Mouse (Mus musculus): ENCODE results near the gene Krt12. TPM values are rescaled to one million over a fixed set of nuclear protein-coding genes. Genes with fewer than 3 reads are reported as not detected.

Krt12 gene
- polyA plus RNA-seq, 1 experiment from 2014 or later, result not detected

DNA sequence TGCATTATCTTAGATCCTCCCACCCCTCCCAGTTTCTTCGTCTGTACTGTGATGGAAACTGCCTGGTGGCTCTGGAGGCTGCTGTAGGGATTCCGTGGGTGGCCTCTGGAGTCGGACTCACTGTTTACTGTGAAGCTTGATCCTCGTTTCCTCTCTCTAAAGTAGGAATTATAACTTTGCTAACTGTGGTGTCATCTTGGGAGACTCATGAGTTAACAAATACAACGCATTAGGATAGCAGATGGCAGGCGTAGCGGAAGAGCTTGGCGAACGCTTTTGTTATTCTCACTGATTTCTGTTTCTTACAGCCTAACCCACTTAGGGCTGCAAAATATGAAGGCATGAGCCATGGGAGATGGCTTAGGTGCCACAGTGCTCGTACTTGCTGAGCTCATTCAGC, 29.6 kb downstream of the Krt12 start:
- 81% methylated on average over 10 of the region's 10 CpGs for WGBS
- no peaks in the 10 kb centered on the region for H3K4me1 ChIP-seq
- H3K9me3 ChIP-seq, result no peaks in the 10 kb centered on the region
- H3K27me3 ChIP-seq (ENCODE audit: insufficient read depth, poor library complexity, severe bottlenecking), result no peaks in the 10 kb centered on the region
- no peak overlapping the region for H3K27ac ChIP-seq
- 0 out of 2 replicates have a peak, but pooled peaks cover under 1% of the 10 kb centered on the region for H3K36me3 ChIP-seq
- H3K4me3 ChIP-seq, result no peak overlapping the region
- DNase-seq (ENCODE audit: low spot score), result no peak

GRCm38 (mm10) chr11:99391375-99391774, 30.7 kb downstream of the Krt12 start:
- Histone ChIP-seq H3K36me3 (0 out of 2 replicates have a peak, but pooled peaks cover 2% of the 10 kb centered on the region), H3K4me1 (no peaks in the 10 kb centered on the region), H3K4me3 (no peak overlapping the region), H3K27ac (no peak overlapping the region), H3K27me3 (ENCODE audit: insufficient read depth, poor library complexity, severe bottlenecking) (no peaks in the 10 kb centered on the region), H3K9me3 (no peaks in the 10 kb centered on the region)
- whole genome bisulfite sequencing, result 74% methylated on average over 6 of the region's 6 CpGs
- peak; percentile 54 for DNase-seq (ENCODE audit: low spot score)

GRCm38 (mm10) chr11:99390866-99391265, 31.2 kb downstream of the Krt12 start:
- whole genome bisulfite sequencing, result 73% methylated on average over 7 of the region's 7 CpGs
- Histone ChIP-seq H3K27ac (no peak overlapping the region), H3K4me3 (no peak overlapping the region), H3K4me1 (no peaks in the 10 kb centered on the region), H3K36me3 (0 out of 2 replicates have a peak, but pooled peaks cover 2% of the 10 kb centered on the region), H3K27me3 (ENCODE audit: insufficient read depth, poor library complexity, severe bottlenecking) (no peaks in the 10 kb centered on the region), H3K9me3 (no peaks in the 10 kb centered on the region)
- no peak for DNase-seq (ENCODE audit: low spot score)

- Histone ChIP-seq H3K27ac (no peak within 1 kb of the TSS), H3K27me3 (ENCODE audit: insufficient read depth, poor library complexity, severe bottlenecking) (peaks cover 3% of the 10 kb centered on the region; the same call in 1 of the 2 replicates), H3K36me3 (0 out of 2 replicates have a peak, but pooled peaks cover 2% of the 10 kb centered on the region), H3K4me3 (no peak within 1 kb of the TSS), H3K4me1 (no peaks in the 10 kb centered on the region), H3K9me3 (no peaks in the 10 kb centered on the region)
- WGBS, result 67% methylated on average over 4 of the region's 4 CpGs
- DNase-seq (ENCODE audit: low spot score), result no peak
Observed at GRCm38 (mm10) chr11:99389264-99389663, 32.8 kb downstream of the Krt12 start, which contains the start of gene Krt10. Gene Krt10, minus strand, starts transcription at chr11:99389364.

DNA sequence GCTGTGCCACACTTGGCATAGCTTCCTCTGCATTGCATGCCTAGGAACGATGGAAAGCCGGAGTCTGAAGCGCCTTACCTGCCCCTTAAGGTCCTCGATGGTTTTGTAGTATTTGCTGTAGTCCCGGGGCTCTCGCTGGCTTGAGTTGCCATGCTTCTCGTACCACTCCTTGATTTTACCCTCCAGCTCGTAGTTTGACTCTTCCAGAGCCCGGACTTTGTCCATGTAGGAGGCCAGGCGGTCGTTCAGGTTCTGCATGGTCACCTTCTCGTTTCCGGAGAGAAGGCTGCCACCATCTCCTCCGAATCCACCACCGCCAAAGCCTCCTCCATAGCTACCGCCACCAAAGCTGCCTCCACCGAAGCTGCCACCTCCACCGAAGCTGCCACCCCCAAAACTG, 33.4 kb downstream of the Krt12 start:
- no peak for DNase-seq (ENCODE audit: low spot score)
- Histone ChIP-seq H3K4me1 (no peaks in the 10 kb centered on the region), H3K36me3 (0 out of 2 replicates have a peak, but pooled peaks cover 2% of the 10 kb centered on the region), H3K27ac (no peak overlapping the region), H3K27me3 (ENCODE audit: insufficient read depth, poor library complexity, severe bottlenecking) (peaks cover 8% of the 10 kb centered on the region; the same call in 1 of the 2 replicates), H3K9me3 (no peaks in the 10 kb centered on the region), H3K4me3 (no peak overlapping the region)
- WGBS, result 88% methylated on average over 18 of the region's 18 CpGs

GRCm38 (mm10) chr11:99385813-99386721, 36.0 kb downstream of the Krt12 start:
- Histone ChIP-seq H3K9me3 (no peaks in the 10 kb centered on the region), H3K27me3 (ENCODE audit: insufficient read depth, poor library complexity, severe bottlenecking) (peaks cover 30% of the 10 kb centered on the region), H3K4me3 (peak overlapping the region; percentile 68), H3K36me3 (0 out of 2 replicates have a peak, but pooled peaks cover 2% of the 10 kb centered on the region), H3K27ac (peak overlapping the region; percentile 93), H3K4me1 (no peaks in the 10 kb centered on the region)
- peak; percentile 91 for DNase-seq (ENCODE audit: low spot score)
- WGBS, result 3% methylated on average over 71 of the region's 71 CpGs

DNA sequence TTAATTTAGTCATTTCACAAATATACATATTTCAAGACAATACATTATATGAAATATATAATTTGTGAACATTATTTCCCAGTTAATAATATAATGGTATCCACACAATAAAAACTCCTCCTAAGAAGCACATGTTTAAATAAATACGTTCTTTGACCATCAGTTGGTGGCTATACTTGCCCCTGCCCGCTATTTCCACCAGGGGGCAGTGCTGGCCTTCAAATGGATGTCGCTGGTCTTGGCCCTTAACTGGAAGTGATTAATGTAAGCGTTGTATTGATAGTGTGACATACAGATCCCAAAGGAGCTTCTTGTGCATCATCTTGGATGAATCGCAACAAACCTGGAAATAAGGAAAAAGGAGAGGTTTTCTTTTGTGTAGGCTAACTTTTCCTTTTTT, 42.5 kb downstream of the Krt12 start:
- Histone ChIP-seq H3K36me3 (no peaks in the 10 kb centered on the region), H3K4me1 (no peaks in the 10 kb centered on the region), H3K9me3 (no peaks in the 10 kb centered on the region), H3K4me3 (no peak overlapping the region), H3K27ac (no peak overlapping the region), H3K27me3 (ENCODE audit: insufficient read depth, poor library complexity, severe bottlenecking) (peaks cover 30% of the 10 kb centered on the region)
- no peak for DNase-seq (ENCODE audit: low spot score)
- 17% methylated on average over 5 of the region's 5 CpGs for WGBS

- H3K27ac ChIP-seq, result no peak within 1 kb of the TSS
- 81% methylated on average over 13 of the region's 13 CpGs for WGBS
- no peak within 1 kb of the TSS for H3K4me3 ChIP-seq
- H3K27me3 ChIP-seq (ENCODE audit: insufficient read depth, poor library complexity, severe bottlenecking), result no peaks in the 10 kb centered on the region
- no peak for DNase-seq (ENCODE audit: low spot score)
- no peaks in the 10 kb centered on the region for H3K9me3 ChIP-seq
- no peaks in the 10 kb centered on the region for H3K36me3 ChIP-seq
- H3K4me1 ChIP-seq, result no peaks in the 10 kb centered on the region
Observed at GRCm38 (mm10) chr11:99374803-99375202, 47.3 kb downstream of the Krt12 start, which contains the start of gene Krt28. Gene Krt28, minus strand, starts transcription at chr11:99374903.

DNA sequence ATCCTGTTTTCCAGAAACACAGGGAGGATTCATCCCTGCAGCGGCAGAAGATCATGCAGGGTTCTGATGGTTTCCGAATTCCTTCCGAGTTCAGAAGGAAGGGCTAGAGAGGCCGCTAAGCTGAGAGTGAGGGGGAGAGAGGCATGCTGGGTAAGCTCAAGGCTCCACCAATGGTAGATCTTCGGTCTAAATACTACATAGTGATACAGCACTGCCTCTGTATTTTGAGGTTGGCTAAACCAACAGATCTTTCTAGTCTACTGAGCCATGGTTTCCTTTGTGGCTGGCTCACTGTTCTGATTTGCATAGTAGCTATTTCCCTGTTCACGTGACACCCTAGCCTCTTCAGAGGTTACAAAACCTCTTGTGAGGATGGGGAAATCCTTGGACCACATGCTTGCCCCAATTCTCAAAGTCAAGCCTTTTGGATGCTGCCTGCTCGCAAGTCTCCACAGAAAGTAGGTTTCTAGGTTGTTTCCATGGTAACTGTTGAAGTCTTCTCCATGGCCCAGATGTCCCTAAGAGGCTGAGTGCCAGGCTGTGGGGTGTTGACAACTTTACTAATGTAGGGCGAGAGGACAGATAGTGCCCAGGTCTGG, 52.1 kb downstream of the Krt12 start:
- WGBS, result 85% methylated on average over 8 of the region's 8 CpGs
- no peak overlapping the region for H3K27ac ChIP-seq
- DNase-seq (ENCODE audit: low spot score), result no peak

DNA sequence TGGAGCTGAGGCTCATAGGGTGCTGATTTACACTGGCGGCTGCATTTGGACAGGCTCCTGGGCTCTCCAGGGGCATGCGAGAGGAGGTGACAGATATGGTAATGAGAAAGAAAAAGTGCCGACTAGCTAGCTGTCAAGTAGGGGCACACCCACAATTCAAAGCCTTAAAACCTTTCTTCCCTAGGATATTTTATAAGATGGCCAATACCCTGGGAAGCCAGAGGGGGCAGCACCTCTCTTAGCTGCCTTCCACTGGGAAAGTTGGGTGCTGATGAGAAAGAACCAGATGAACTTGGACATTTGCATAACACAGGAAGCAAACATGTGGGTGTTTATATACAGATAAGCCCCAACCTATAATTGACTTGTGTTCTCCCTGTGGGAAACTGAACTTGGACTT, 52.8 kb downstream of the Krt12 start:
- 8% methylated on average over 3 of the region's 3 CpGs for WGBS
- Histone ChIP-seq H3K4me3 (no peak overlapping the region), H3K27me3 (ENCODE audit: insufficient read depth, poor library complexity, severe bottlenecking) (peaks cover 4% of the 10 kb centered on the region; the same call in 1 of the 2 replicates), H3K9me3 (no peaks in the 10 kb centered on the region), H3K4me1 (no peaks in the 10 kb centered on the region), H3K36me3 (no peaks in the 10 kb centered on the region), H3K27ac (no peak overlapping the region)
- DNase-seq (ENCODE audit: low spot score), result no peak

More for the DNA sequence above, 52.1 kb downstream of the Krt12 start:
- Histone ChIP-seq H3K27me3 (ENCODE audit: insufficient read depth, poor library complexity, severe bottlenecking) (peaks cover 4% of the 10 kb centered on the region; the same call in 1 of the 2 replicates), H3K4me3 (no peak overlapping the region), H3K36me3 (no peaks in the 10 kb centered on the region), H3K4me1 (no peaks in the 10 kb centered on the region), H3K9me3 (no peaks in the 10 kb centered on the region)

DNA sequence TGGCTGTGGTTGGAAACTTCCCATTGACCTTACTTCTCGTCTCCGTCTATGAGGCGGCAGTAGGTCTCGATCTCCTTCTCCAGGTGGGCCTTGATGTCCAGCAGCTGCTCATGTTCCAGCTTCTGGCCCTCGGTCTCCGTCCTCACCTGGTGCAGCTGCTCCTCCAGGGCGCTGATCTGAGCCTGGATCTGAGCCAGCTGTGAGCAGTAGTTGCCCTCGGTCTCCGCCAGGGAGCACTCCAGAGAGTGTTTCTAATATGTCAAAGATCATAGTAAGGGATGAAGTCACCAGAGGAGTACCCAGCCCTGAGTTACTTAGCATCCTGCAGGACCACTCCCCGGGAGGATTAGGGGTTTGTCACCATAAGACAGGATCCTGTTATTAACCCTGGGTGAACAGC, 55.3 kb downstream of the Krt12 start:
- Histone ChIP-seq H3K27me3 (ENCODE audit: insufficient read depth, poor library complexity, severe bottlenecking) (peaks cover 4% of the 10 kb centered on the region; the same call in 1 of the 2 replicates), H3K9me3 (no peaks in the 10 kb centered on the region), H3K4me1 (no peaks in the 10 kb centered on the region), H3K4me3 (no peak overlapping the region), H3K36me3 (no peaks in the 10 kb centered on the region), H3K27ac (no peak overlapping the region)
- DNase-seq (ENCODE audit: low spot score), result no peak
- 43% methylated on average over 10 of the region's 10 CpGs for WGBS

All from heart, embryonic 10.5 days (tissue).